Mouse (Mus musculus) bone marrow macrophage, adult 2 months (primary cell): ENCODE measurements around the gene Chtop. TPM values are rescaled to one million over a fixed set of nuclear protein-coding genes. Genes with fewer than 3 reads are reported as not detected.

ENCODE experiments used
- H3K27ac ChIP-seq: 2 replicates; pipeline ENCODE4 v1.5.1; 2012; ENCODE audit warnings: low read depth, low read length; ENCODE audit not compliant: insufficient read depth
- H3K4me1 ChIP-seq: 2 replicates; pipeline ENCODE4 v1.6.1; 2012; ENCODE audit warnings: low read length; ENCODE audit not compliant: control insufficient read depth, insufficient read depth
- H3K4me3 ChIP-seq: 2 replicates; pipeline ENCODE4 v1.5.1; 2012; ENCODE audit warnings: mild to moderate bottlenecking, low read length, moderate library complexity; ENCODE audit not compliant: insufficient read depth
- CTCF ChIP-seq: IDR thresholded peaks from 2 replicates; pipeline ENCODE4 v1.5.1; 2012; ENCODE audit warnings: low read depth, mild to moderate bottlenecking, low read length, moderate library complexity
- POLR2A ChIP-seq: IDR thresholded peaks from 2 replicates; pipeline ENCODE4 v1.6.1; 2012; ENCODE audit warnings: mild to moderate bottlenecking, low read depth, low read length, borderline replicate concordance
- polyA plus RNA-seq: library from polyadenylated mRNA; stranded (reverse); fragments of >200 nt; gene quantifications from 2 replicates; pipeline ENCODE4 v1.2.4, GENCODE M21; 2012; ENCODE audit not compliant: missing spikeins, insufficient read depth, insufficient read length

Gene Chtop
- polyA plus RNA-seq, 1 experiment = 56.9 TPM

DNA sequence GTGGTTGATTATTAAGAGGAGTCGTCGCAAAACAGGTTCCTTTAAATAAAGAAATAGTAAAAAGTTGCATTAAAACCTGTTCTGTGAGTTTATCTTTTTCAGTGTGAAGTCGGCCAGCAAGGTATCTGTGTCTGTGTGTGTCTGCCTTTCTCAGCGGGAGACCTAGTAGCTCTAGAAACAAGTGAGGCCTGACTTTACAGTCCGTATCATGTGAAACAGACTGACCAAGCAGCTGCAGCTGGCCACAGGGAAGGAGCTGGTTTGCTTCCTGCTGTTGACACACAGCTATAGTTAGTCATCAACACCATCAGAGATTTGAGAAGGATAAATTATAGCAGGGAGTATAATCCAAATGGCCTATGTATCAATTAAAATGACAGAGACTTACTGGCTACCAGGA is 22.4 kb upstream of the Chtop start:
- Histone ChIP-seq H3K27ac (no peak overlapping the region), H3K4me1 (no peaks in the 10 kb centered on the region), H3K4me3 (no peak overlapping the region)
- no peak for TF ChIP-seq POLR2A
- TF ChIP-seq CTCF = no peak

DNA sequence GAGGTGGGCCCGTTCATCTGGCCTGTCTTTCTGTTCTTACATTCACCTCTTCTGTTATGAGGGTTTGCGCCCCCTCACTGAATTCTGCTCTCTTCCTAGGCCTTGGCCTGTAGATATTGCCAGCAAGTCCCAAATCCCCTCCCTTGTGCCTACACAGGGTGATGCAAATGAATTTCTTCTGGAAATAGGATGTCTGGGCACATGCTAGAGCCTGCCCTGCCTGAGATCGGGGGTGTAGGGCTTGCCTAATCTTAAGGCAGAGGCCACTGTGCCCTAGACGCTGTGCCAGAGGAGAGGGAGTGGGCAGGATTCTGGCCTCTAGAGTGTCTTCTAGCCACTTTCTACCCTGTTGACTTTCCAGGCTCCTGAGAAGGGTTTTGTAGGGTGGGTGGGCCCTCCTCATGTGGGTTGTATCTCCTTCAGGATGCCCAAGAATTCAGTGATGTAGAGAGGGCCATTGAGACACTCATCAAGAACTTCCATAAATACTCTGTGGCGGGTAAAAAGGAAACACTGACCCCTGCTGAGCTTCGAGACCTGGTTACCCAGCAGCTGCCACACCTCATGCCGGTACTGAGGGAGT is 18.1 kb upstream of the Chtop start:
- no peak overlapping the region for H3K4me3 ChIP-seq
- no peak for TF ChIP-seq CTCF
- no peak for TF ChIP-seq POLR2A
- no peak overlapping the region for H3K27ac ChIP-seq
- H3K4me1 ChIP-seq = no peaks in the 10 kb centered on the region

- H3K27ac ChIP-seq = no peak within 1 kb of the TSS
- H3K4me3 ChIP-seq = no peak within 1 kb of the TSS
- no peaks in the 10 kb centered on the region for H3K4me1 ChIP-seq
- TF ChIP-seq POLR2A (no peak), CTCF (no peak)
Measured at GRCm38 (mm10) chr3:90526580-90526979, 17.3 kb upstream of the Chtop start, which contains the start of gene S100a14. S100a14 (plus strand) TSS chr3:90526856.

DNA sequence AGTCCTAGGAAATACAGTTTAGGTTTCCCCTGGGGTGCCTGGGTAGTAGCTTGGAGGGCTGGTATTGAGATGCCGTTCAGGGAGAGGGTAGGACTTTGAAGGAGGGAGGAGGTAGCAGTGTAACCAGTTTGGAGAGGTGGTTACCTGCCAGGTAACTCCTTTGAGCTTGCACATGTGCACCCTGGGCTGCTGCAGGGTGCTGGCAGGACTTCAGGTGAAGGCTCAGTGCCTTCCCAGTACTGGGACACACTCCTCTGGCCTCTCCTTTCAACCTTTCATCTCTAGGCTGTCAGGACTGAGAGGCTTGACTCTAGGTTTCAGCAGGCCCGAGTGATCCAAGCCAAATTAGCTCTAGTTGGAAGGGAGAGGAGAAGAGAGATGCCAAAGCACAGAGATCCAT is 16.8 kb upstream of the Chtop start:
- no peaks in the 10 kb centered on the region for H3K4me1 ChIP-seq
- TF ChIP-seq CTCF (no peak), POLR2A (no peak)
- no peak overlapping the region for H3K27ac ChIP-seq
- H3K4me3 ChIP-seq = no peak overlapping the region

- TF ChIP-seq POLR2A (no peak), CTCF (peak; percentile 36)
- Histone ChIP-seq H3K4me3 (no peak overlapping the region), H3K4me1 (peaks cover 6% of the 10 kb centered on the region), H3K27ac (no peak overlapping the region)
Measured at GRCm38 (mm10) chr3:90525421-90525820, 16.1 kb upstream of the Chtop start.

- TF ChIP-seq POLR2A (no peak), CTCF (no peak)
- Histone ChIP-seq H3K27ac (no peak overlapping the region), H3K4me1 (peaks cover 42% of the 10 kb centered on the region)
Measured at GRCm38 (mm10) chr3:90517711-90518110, 8.4 kb upstream of the Chtop start.

DNA sequence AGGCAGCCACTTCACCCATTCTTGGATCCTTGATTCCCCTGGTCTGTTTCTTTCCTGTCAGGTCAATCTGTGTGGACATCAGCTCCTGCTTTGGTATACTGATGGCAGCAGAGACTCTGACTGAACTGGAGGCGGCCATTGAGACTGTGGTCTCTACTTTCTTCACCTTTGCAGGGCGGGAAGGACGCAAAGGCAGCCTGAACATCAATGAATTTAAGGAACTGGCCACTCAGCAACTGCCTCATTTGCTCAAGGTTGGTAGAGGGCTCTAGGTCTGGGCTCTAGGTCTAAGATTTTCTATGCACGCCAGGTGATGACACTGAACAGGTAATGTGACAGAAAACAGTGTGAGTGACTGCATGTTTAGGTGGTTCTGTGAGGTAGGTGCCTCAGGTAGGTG is 6.5 kb upstream of the Chtop start:
- H3K27ac ChIP-seq = no peak overlapping the region
- TF ChIP-seq CTCF = no peak
- TF ChIP-seq POLR2A = no peak
- peak overlapping the region; percentile 71; the same call in 1 of the 2 replicates for H3K4me3 ChIP-seq

More at GRCm38 (mm10) chr3:90517711-90518110, 8.4 kb upstream of the Chtop start:
- H3K4me3 ChIP-seq = no peak overlapping the region

DNA sequence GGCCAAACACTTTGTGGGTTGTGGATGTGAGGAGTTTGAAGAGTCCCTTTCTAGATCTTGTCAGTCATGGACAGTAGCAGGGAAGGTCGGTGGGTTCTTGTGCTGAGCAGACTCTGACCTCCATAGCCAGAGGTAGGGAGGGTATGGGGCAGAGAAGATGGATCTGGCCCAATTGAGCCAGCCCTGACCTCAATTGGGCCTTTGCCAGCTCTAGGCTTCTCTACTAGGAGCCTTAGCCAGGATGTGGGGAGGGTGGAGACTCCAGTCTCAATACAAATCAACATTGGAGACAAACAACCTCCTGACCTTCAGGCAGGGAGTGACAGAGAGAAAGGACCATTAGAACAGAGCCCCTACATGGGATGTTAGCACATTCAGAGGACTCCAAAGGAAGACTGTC is 5.9 kb upstream of the Chtop start:
- Histone ChIP-seq H3K4me1 (peaks cover 40% of the 10 kb centered on the region), H3K27ac (no peak overlapping the region), H3K4me3 (peak overlapping the region; percentile 71)
- TF ChIP-seq POLR2A (no peak), CTCF (no peak)

More for the DNA sequence above, 6.5 kb upstream of the Chtop start:
- H3K4me1 ChIP-seq = peaks cover 46% of the 10 kb centered on the region

- TF ChIP-seq POLR2A = no peak
- H3K27ac ChIP-seq = no peak overlapping the region
- peak overlapping the region; percentile 71 for H3K4me3 ChIP-seq
- H3K4me1 ChIP-seq = peaks cover 38% of the 10 kb centered on the region
Measured at GRCm38 (mm10) chr3:90514691-90515090, 5.4 kb upstream of the Chtop start.

- TF ChIP-seq CTCF (no peak), POLR2A (no peak)
- H3K4me3 ChIP-seq = peak within 1 kb of the TSS; percentile 71
- peaks cover 38% of the 10 kb centered on the region for H3K4me1 ChIP-seq
- H3K27ac ChIP-seq = peak within 1 kb of the TSS; percentile 23
Measured at GRCm38 (mm10) chr3:90513796-90514590, 4.7 kb upstream of the Chtop start, which contains the start of the genes S100a1 and S100a13. S100a1 (minus strand) TSS chr3:90514392. S100a13 (plus strand) TSS chr3:90514435.
